ENCODE assay signal across 22 mouse cellular contexts in genomic region chr5:67423326-67423725, GRCm38 (mm10). TPM values are rescaled to one million over a fixed set of nuclear protein-coding genes. Genes with fewer than 3 reads are reported as not detected.
A peak's percentile ranks its signal among the peaks of the same experiment; 100 is the strongest.
DNase-seq lines count a peak whose midpoint lies in the region; ATAC-seq lines count a peak whose summit lies in the region.
"Had no signal": no experiment of that assay in that cellular context is flagged by ENCODE, and none has a peak within 500 bp of the region (broad histone marks: within the 10 kb centered on the region; RNA-seq: fewer than 3 reads in every experiment).

No protein-coding gene starts in this region.

- ATAC-seq in heart, embryonic 16.5 days (replicated peaks; ENCODE audit: extremely low read depth, insufficient read depth, low FRiP score), result no peak
- ATAC-seq in forebrain, embryonic 13.5 days, result no peak
- ATAC-seq in forebrain, embryonic 16.5 days, result no peak
- ATAC-seq in midbrain, embryonic 15.5 days (replicated peaks), result no peak
- ATAC-seq: activated CD4-positive, CD25-positive, alpha-beta regulatory T cell, adult 4 months; Patski had no signal

- no peaks in the 10 kb centered on the region for H3K36me3 ChIP-seq in heart, embryonic 16.5 days (ENCODE audit: control insufficient read depth, insufficient read depth)
- H3K36me3 ChIP-seq in forebrain, embryonic 13.5 days (ENCODE audit: poor library complexity, severe bottlenecking), result no peaks in the 10 kb centered on the region
- H3K36me3 ChIP-seq in forebrain, embryonic 16.5 days (ENCODE audit: control insufficient read depth, insufficient read depth), result no peaks in the 10 kb centered on the region
- H3K36me3 ChIP-seq in midbrain, embryonic 15.5 days (replicated peaks), result no peaks in the 10 kb centered on the region
- H3K36me3 ChIP-seq: embryonic facial prominence, embryonic 12.5 days had no signal

- H3K27me3 ChIP-seq in heart, embryonic 16.5 days (ENCODE audit: control insufficient read depth, insufficient read depth, low read length), result no peaks in the 10 kb centered on the region
- H3K27me3 ChIP-seq in forebrain, embryonic 13.5 days, result peaks cover 17% of the 10 kb centered on the region
- H3K27me3 ChIP-seq in forebrain, embryonic 16.5 days (replicated peaks; ENCODE audit: control insufficient read depth, insufficient read depth, low read length), result peaks cover 10% of the 10 kb centered on the region
- no peaks in the 10 kb centered on the region; the same call in 1 of the 2 replicates for H3K27me3 ChIP-seq in midbrain, embryonic 15.5 days (replicated peaks)

- H3K4me1 ChIP-seq in heart, embryonic 16.5 days (ENCODE audit: control insufficient read depth, insufficient read depth, low read length), result peaks cover 35% of the 10 kb centered on the region
- H3K4me1 ChIP-seq in forebrain, embryonic 13.5 days, result peaks cover 26% of the 10 kb centered on the region
- H3K4me1 ChIP-seq in forebrain, embryonic 16.5 days (replicated peaks; ENCODE audit: control insufficient read depth, insufficient read depth, low read length), result peaks cover 20% of the 10 kb centered on the region
- peaks cover 34% of the 10 kb centered on the region for H3K4me1 ChIP-seq in midbrain, embryonic 15.5 days

- intact Hi-C loops in heart, postnatal 10 days (cut with DNase I), result loop anchor here (10.0 kb wide), 1 partner anchor 301 kb away; no protein-coding TSS in a partner anchor

- no peak for DNase-seq in heart, postnatal 10 days
- DNase-seq in lung, postnatal 14 days, result no peak
- DNase-seq in right cerebral cortex, postnatal 10 days (ENCODE audit: low spot score in 2 of 2), result no peak
- DNase-seq: adrenal gland, postnatal 14 days; cerebellum, adult 2 months; kidney, adult 11 months; kidney, postnatal 14 days; lung, adult 2 months; right cerebral cortex, postnatal 14 days; thymus, postnatal 14 days had no signal

- 49% methylated on average over 9 of the region's 9 CpGs for WGBS in heart, embryonic 16.5 days
- 46% methylated on average over 9 of the region's 9 CpGs for WGBS in forebrain, embryonic 13.5 days
- WGBS in forebrain, embryonic 16.5 days, result 52% methylated on average over 9 of the region's 9 CpGs
- 18% methylated on average over 9 of the region's 9 CpGs for WGBS in midbrain, embryonic 15.5 days

- H3K9me3 ChIP-seq in heart, embryonic 16.5 days (replicated peaks; ENCODE audit: control insufficient read depth, low read length), result no peaks in the 10 kb centered on the region
- no peaks in the 10 kb centered on the region for H3K9me3 ChIP-seq in forebrain, embryonic 13.5 days (replicated peaks)
- H3K9me3 ChIP-seq in forebrain, embryonic 16.5 days (ENCODE audit: control insufficient read depth, low read length), result no peaks in the 10 kb centered on the region
- no peaks in the 10 kb centered on the region for H3K9me3 ChIP-seq in midbrain, embryonic 15.5 days
- H3K9me3 ChIP-seq: embryonic facial prominence, embryonic 12.5 days; limb, embryonic 10.5 days had no signal

- peak overlapping the region; percentile 26; the same call in 1 of the 2 replicates for H3K4me2 ChIP-seq in heart, embryonic 16.5 days (ENCODE audit: low read depth, low read length)
- peak overlapping the region; percentile 22; the same call in 1 of the 2 replicates for H3K4me2 ChIP-seq in forebrain, embryonic 13.5 days
- 0 out of 2 replicates have a peak overlapping the region, but pooled peaks have one; percentile 18 for H3K4me2 ChIP-seq in forebrain, embryonic 16.5 days (ENCODE audit: low read length)
- H3K4me2 ChIP-seq in midbrain, embryonic 15.5 days, result peak overlapping the region; percentile 31
- H3K4me2 ChIP-seq: embryonic facial prominence, embryonic 12.5 days; liver, embryonic 11.5 days had no signal

- H3K9ac ChIP-seq in heart, embryonic 16.5 days (ENCODE audit: low read length), result no peak overlapping the region
- H3K9ac ChIP-seq in forebrain, embryonic 13.5 days, result no peak overlapping the region
- no peak overlapping the region for H3K9ac ChIP-seq in forebrain, embryonic 16.5 days (replicated peaks; ENCODE audit: low read depth, low read length)
- no peak overlapping the region for H3K9ac ChIP-seq in midbrain, embryonic 15.5 days
- H3K9ac ChIP-seq: embryonic facial prominence, embryonic 12.5 days had no signal

- H3K27ac ChIP-seq in heart, embryonic 16.5 days (ENCODE audit: low read length), result no peak overlapping the region
- peak overlapping the region; percentile 37; the same call in 1 of the 2 replicates for H3K27ac ChIP-seq in forebrain, embryonic 13.5 days
- peak overlapping the region; percentile 55 for H3K27ac ChIP-seq in forebrain, embryonic 16.5 days (ENCODE audit: low read length)
- H3K27ac ChIP-seq in midbrain, embryonic 15.5 days, result peak overlapping the region; percentile 66
- H3K27ac ChIP-seq: embryonic facial prominence, embryonic 12.5 days; left cerebral cortex, adult 2 months; limb, embryonic 10.5 days; macrophage; stomach, postnatal 0 days had no signal

- H3K4me3 ChIP-seq in heart, embryonic 16.5 days (ENCODE audit: low read length), result no peak overlapping the region
- no peak overlapping the region for H3K4me3 ChIP-seq in forebrain, embryonic 13.5 days
- H3K4me3 ChIP-seq in forebrain, embryonic 16.5 days (replicated peaks; ENCODE audit: low read length), result no peak overlapping the region
- H3K4me3 ChIP-seq in midbrain, embryonic 15.5 days, result 0 out of 2 replicates have a peak overlapping the region, but pooled peaks have one; percentile 2
- H3K4me3 ChIP-seq: embryonic facial prominence, embryonic 12.5 days; left cerebral cortex, adult 2 months; limb, embryonic 10.5 days had no signal

RNA-seq across cellular contexts. Expression of gene Bend4, which starts 4.8 kb away (rescaled TPM):
- 12.3 and 12.7 TPM in 2 replicates for polyA plus RNA-seq in heart, embryonic 16.5 days (2015; fragmentation: Nextera tagmentation; extraction: Ambion mirVana)
- total RNA-seq in heart, postnatal 10 days (2021), result 1 to 10 TPM; 5.4 to 9.4 TPM
- polyA plus RNA-seq in forebrain, embryonic 13.5 days (2015; fragmentation: Nextera tagmentation; extraction: Ambion mirVana), result 6.7 and 7.7 TPM in 2 replicates
- polyA plus RNA-seq in forebrain, embryonic 16.5 days (2015; fragmentation: Nextera tagmentation; extraction: Ambion mirVana), result 7.6 and 8.7 TPM in 2 replicates
- 13.2 and 13.7 TPM in 2 replicates for polyA plus RNA-seq in midbrain, embryonic 15.5 days (2015; fragmentation: Nextera tagmentation; extraction: Ambion mirVana)
